Mouse (Mus musculus) urinary bladder, postnatal 0 days (tissue): ENCODE measurements around the gene Hectd2. TPM values are rescaled to one million over a fixed set of nuclear protein-coding genes. Genes with fewer than 3 reads are reported as not detected.

Source experiments
- polyA plus RNA-seq: library from polyadenylated mRNA; unstranded; fragments of >200 nt; fragmentation: Nextera tagmentation; extraction: Ambion mirVana; gene quantifications from 2 replicates; pipeline ENCODE4 v1.2.1, GENCODE M21; 2015

The Hectd2 gene
- 0.88 and 1.8 TPM in 2 replicates for polyA plus RNA-seq

DNA sequence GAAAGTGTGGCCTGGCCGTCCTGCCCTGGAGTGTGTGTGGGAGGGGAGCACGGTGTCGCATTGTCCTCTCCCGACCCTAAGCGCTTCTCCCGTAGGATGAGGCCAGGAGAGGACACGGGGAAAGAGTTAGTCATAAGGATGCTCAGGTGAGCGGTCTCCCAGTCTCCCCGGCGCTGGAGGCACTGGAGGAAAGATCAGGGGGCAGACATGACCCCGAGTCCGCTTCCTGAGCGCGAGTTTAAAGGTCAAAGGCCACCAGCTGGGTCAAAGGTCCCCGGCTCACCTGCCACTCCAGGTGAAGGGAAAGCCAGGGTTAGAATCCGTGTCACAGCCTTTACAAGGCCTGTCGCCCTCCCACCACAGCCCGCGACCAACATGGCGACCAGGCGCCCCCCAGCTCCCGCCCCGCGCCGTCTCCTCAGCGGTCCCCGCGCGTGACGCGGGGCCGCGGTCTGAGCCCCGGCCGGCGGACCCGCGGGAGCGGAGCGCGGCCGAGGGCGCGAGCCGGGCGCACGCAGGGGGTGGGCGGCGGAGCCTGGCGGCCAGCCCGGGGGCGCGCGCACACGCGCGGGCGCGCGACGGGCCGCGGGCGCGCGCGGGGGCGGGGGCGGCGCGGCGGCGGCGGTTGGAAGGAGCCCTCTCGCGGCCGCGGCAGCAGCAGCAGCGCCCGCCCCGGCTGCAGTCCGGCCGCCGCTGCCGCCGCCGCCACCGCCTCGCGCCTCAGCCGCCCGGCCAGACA lies at the start of gene Hectd2:
Hectd2 (plus strand) TSS at position 594 of the 739 bp plus-strand sequence.

Other genes starting within 250 kb of the Hectd2 start
- 16.0 and 25.1 TPM in 2 replicates for gene Pcgf5, start 206.3 kb upstream of the Hectd2 start, polyA plus RNA-seq
- 26.8 and 29.3 TPM in 2 replicates for gene Ppp1r3c, start 182.0 kb downstream of the Hectd2 start, polyA plus RNA-seq